Mouse (Mus musculus) MEL-GATA-1-ER (cell line): Measurements from ENCODE around the gene Hist1h3c.
A peak's percentile ranks its signal among the peaks of the same experiment; 100 is the strongest.
"Not testable (repeated sequence)": the region's sequence is repeated elsewhere in the genome, so short reads cannot be mapped to it uniquely, and the experiment has no call there.

ENCODE experiments used
- DNase-seq: peaks from one replicate; pipeline ENCODE4 v3.0.0-alpha.2; 2012; ENCODE audit warnings: low read depth; ENCODE audit errors: extremely low read depth

Hist1h3c gene

GRCm38 (mm10) chr13:23740256-23740840, 5.1 kb downstream of the Hist1h3c start:
- DNase-seq: no peak

- no peak for DNase-seq
Observed at GRCm38 (mm10) chr13:23739922-23740252, 5.5 kb downstream of the Hist1h3c start.

DNA sequence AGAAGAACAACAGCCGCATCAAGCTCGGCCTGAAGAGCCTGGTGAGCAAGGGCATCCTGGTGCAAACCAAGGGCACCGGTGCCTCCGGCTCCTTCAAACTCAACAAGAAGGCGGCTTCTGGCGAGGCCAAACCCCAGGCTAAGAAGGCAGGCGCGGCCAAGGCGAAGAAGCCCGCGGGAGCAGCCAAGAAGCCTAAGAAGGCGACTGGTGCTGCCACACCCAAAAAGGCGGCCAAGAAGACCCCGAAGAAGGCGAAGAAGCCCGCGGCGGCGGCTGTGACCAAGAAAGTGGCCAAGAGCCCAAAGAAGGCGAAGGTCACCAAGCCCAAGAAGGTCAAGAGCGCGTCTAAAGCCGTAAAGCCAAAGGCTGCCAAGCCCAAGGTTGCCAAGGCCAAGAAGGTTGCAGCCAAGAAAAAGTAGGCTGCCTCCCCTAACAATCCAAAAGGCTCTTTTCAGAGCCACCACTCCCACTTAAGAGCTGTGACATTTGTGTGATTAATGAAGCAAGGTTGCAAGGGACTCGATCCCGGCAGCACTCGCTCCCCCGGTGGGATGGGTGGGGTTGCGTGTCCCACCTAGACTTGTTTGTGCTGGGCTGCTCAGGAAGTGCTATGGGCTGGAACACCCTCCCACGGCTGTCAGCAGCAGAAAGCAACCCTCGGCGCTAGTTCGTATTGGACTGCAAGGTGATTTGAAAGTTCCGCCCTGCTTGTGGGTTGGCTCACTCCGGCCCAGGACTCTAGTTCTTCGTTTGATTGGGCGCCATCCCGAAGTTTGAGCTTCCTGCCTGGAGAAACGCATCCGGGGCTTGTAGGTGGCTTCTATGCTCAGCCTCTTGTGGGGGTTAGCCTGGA, 6.1 kb downstream of the Hist1h3c start:
- peak; percentile 96 for DNase-seq

- peak; percentile 92 for DNase-seq
Observed at GRCm38 (mm10) chr13:23738677-23739068, 6.7 kb downstream of the Hist1h3c start, which contains the start of gene Hist1h1c. Hist1h1c (plus strand) TSS chr13:23738808.

GRCm38 (mm10) chr13:23738041-23738440, 7.4 kb downstream of the Hist1h3c start:
- no peak for DNase-seq

DNA sequence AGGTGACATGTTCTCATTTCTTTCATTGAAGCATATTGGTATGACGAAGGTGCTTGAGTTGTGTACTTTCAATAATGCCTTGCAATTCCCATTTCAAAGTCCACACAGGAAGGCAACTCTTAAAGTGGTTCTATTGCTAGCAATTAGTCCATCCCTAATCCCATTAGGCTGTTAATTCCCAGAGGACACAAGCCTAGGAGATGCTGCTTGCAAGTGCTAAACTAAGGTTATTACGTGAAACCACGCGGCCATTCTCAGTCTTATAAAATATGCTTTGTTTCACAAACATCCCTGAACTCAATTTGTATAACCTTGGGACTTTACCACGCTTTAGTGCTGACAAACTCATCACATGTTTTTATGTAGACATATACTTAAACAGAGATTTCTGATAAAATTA, 8.3 kb downstream of the Hist1h3c start:
- DNase-seq: no peak

DNA sequence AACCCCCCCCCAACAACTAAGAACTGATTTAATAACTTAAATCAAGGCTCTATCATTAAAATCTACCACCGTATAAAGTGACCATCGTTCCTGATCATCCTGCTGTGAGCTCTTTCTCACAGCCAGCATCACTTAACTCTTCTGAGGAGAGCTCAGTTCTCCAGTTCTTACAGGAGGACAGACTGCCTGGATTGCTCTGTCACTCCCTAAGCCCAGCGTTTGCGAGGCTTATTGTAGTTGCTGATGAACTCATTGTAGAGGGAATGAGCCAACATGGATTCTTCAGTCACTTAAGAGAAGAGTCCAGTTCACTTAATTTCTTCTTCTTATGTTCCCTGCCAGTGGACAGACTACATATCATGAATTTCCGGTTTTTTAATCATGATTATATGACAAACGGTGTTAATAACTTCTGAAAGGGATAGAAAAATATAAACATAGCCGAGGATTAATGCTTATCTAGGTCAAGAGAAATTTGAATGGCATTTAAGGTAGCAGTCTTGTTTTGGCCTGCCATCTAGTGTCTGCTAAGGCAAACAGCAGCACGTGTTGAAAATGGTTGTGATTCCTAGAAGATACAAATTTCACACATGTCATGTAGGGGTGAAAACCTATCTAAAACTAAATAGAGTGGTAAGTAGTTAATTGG, 13.1 kb downstream of the Hist1h3c start:
- peak; percentile 70 for DNase-seq

GRCm38 (mm10) chr13:23730479-23730878, 14.9 kb downstream of the Hist1h3c start:
- no peak for DNase-seq

DNA sequence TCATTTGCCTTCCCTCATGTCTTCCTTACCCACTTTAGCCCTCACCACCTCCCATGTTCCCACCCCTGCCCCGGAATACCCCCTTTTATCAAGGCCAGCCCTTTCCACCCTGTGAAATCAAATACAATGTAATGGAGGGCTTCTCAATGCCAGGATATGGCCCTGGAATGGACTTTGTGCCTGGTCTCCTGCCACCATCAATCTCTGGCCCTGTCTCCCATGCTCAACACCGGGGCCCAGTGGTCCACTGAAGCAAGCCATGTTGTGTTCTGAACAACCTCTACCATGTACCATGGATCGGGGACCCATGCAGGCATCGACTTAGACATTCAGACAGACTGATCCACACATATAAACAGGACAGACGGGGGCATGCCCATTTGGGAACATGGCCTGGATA, 15.7 kb downstream of the Hist1h3c start:
- no peak for DNase-seq

DNA sequence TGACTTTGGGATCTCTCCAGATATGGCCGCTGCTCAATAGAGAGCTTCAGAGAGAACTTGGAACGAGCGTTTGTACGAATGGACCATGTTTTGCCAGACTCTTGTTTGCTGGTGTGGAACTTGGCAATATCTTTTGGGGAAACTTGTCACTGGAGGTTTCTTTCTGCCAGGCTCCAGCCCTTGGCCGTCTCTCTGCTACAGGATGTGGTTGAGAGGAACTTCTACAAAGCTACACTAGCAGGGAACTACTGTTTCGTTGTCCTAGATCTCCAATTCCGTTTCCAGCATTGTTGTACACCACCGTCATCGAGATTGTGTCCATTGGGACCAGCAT, 16.2 kb downstream of the Hist1h3c start:
- no peak for DNase-seq

DNA sequence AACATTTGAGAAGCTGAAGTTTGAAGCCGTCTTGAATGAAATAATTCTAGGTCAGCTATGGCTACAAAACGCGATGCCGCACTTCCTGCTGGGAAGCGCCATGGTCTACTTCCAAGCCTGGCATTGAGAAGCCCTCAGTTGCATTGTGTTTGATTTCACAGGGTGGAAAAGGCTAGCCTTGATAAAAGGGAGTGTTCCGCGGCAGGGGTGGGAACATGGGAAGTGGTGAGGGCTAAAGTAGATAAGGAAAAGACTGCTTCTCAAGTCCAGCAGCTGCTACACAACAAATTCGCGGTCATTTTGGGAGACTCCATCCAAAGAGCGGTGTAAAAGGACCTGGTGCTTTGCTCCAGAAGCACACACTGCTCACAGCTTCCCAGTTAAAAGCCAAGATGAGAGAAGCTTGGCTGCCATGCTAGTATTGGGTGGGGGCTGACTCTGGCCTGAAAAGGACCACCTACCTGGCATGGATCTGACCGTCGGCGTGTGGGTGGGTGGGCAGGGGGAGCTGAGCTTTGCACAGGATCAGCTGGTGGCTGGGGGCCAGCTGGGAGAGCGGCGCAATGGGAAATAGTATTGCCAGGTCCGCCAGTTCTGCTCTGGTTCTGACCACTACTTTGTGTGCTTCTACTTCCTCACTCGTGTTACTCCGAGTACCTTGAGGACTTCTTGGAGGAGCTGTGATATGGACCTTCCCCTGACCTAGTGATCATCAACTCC, 16.8 kb downstream of the Hist1h3c start:
- DNase-seq: no peak

GRCm38 (mm10) chr13:23725213-23725612, 20.2 kb downstream of the Hist1h3c start:
- DNase-seq: no peak

DNA sequence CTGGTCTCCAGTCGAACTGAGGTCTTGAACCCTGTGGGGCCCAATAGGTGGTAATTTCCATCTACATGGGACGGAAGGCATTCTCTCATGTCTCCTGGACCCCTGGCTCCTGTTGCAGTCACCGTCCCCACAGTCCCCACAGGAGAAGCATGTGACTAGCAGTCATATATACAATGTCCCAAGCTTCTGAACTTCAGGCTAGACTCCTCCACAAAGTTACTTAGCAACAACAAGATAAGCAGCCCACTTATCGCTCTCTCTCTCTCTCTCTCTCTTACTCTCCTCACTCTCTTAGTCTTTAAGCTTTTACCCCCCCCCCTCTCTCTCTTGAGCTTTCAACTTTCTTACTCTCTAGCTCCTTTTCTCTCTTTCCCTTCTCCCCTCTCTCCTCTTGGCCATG, 21.2 kb downstream of the Hist1h3c start:
- no peak for DNase-seq

DNA sequence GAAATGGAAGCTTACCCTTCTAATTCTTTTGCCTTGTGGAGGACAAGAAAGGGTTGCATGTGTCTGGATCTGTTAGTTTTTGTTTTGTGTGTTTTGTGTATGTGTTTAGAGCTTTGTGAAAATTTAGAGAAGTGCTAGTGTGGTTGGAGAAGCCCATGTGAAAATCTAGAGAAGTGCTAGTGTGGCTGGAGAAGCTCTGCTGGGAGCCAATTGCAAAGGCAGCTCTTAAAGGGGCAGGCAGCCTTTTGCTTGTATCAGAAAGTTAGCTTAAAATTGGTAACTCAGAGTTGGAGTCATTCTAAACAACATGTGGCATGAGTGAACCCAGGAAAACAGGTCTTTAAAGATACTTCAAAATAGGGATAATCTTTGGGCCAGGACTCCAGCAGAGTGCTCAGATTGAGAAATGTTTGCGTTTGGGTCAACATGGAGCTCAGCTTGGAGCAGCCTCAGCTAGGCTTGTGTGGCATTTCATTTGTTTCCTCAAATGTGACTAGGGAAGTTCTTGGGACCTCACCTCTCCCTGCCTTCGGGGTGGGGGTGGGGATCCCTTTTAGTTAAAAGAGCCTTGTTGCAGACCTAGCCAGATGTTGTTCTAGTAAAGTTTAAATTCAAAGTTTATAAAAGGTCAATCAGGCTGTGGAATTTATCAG, 27.7 kb downstream of the Hist1h3c start:
- not testable (repeated sequence) for DNase-seq

DNA sequence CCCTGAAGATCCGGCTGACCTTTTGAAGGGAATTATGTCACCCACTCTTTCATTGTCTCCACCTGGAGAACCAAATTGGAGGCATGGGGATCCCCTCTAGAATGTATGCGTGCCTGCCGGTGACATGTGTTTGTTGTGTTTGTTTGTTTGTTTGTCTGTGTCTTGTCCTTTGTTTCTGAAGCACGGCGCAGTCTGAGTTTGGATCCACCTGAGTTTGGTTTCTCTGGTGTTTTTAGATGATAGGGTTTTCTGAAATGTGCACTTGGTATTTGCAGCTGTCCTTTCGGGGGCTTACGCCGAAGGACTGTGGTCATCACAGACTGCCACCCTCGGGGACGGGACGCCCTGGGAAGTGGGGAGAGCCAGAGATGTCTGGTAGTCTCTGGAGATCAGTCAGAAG, 28.2 kb downstream of the Hist1h3c start:
- DNase-seq: no peak

DNA sequence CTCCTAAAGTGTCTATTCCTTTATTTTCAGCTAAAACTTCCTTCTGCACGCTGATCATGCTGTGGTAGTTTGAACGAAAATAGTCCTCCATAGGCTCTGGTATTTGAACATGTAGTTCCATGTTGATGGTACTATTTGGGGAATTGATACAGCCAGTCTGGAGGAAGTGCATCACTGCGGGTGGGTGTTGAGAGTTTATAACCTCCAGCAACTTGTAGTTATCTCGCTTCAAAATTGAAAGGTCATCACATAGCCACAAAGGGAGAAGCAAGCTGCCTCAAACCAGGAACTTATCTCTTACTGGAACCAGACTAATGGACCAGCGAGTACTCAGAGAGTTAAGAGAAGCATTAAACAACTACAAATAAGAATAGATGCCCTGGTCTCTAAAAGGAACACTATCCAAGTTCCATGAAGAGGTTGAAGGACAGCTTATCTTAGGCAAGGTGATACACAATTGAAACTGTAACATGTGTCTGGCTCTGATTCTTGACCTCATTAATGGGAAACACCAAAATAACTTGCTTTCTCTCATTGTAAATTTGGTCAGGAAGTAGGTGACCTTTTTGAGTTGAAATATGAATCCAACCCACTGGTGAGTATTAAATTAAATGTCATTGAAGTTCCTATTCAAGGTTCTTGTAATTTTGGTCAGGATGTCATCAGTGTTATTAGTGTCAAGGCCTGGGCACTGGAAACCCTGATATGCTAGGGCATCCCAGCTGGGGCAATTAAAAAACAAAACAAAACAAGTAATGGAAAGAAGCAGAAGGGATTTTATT, 28.9 kb downstream of the Hist1h3c start:
- DNase-seq: peak; percentile 50

DNA sequence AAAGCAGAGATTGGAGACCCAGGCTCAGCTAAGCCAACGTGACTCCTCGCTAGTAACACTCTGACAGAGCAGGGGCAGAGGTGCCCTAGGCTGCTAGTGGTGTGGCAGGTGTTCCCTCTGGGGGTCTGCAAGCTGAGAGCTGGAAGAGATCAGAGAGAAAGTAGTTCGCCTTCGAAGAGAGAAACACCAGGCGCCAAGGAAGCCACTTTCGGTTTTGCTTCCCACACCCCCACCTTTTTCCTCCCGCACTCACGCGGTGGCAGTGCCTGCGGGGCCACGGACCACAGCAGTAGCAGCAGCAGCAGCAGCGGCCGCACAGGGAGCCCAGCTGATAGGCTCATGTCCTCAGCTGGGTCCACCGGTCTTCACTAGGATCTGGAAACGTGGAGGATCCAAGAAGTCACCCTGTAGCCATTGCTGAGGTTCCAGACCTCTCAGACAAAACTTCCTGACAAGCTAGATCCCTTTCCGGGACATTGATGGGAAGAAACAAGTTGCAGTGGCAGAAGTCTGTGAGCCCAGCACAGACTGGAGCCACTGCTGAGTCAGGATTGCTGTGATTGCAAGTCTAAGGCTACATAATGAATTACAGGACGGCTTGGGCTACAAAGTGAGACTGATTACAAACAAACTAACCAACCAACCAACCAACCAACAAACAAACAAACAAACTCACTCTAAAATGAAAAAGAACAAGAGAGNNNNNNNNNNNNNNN, 34.9 kb downstream of the Hist1h3c start, which contains the start of gene Hfe:
Hfe (minus strand) TSS at position 481 of the 716 bp plus-strand sequence.
- DNase-seq: no peak

GRCm38 (mm10) chr13:23709714-23710373, 35.6 kb downstream of the Hist1h3c start:
- no peak for DNase-seq

- no peak for DNase-seq
Observed at GRCm38 (mm10) chr13:23708654-23709053, 36.7 kb downstream of the Hist1h3c start.
